Mouse (Mus musculus) heart, postnatal 36 days (tissue): ENCODE results near the gene Ttc19. TPM values are rescaled to one million over a fixed set of nuclear protein-coding genes. Genes with fewer than 3 reads are reported as not detected.

Experiments used
- total RNA-seq, 2 experiments: library from RNA; stranded (reverse); gene quantifications; 2 replicates each; pipeline ENCODE4 v1.2.3; 2021

Gene Ttc19
- total RNA-seq, 2 experiments from 2014 or later: 37.1 to 37.3 TPM

Other genes starting within 250 kb of the Ttc19 start
- gene Adora2b, start 32.5 kb upstream of the Ttc19 start, total RNA-seq: 1 to 10 TPM in 1 of 2 experiments, under 1 TPM in 1; 0.46 to 1.2 TPM
- gene Zswim7, start 98 bp upstream of the Ttc19 start, total RNA-seq: 10 to 100 TPM; 13.7 to 14.5 TPM
- gene Pigl, start 177.0 kb downstream of the Ttc19 start, total RNA-seq: 1 to 10 TPM; 2.9 to 3.3 TPM
- 100 to 1,000 TPM; 119 to 134 TPM for gene Ncor1, start 177.1 kb downstream of the Ttc19 start, total RNA-seq